Mouse (Mus musculus) neural tube, embryonic 15.5 days (tissue): ENCODE results near the gene Sh3pxd2a. TPM values are rescaled to one million over a fixed set of nuclear protein-coding genes. Genes with fewer than 3 reads are reported as not detected.

Source experiments
- ATAC-seq: fragments of 200-750 bp; cut with Nextera tagmentation; 2 replicates; pipeline ENCODE4 v1.8.0; 2017; ENCODE audit warnings: mild to moderate bottlenecking, moderate TSS enrichment, moderate library complexity; ENCODE audit not compliant: low FRiP score
- H3K27ac ChIP-seq: fragments of 300-500 bp; sonication (generic); replicated peaks from 2 replicates; pipeline ENCODE4 v1.5.1; 2015; ENCODE audit warnings: mild to moderate bottlenecking, inconsistent platforms
- H3K27me3 ChIP-seq: fragments of 300-500 bp; sonication (generic); replicated peaks from 2 replicates; pipeline ENCODE4 v1.6.1; 2015; ENCODE audit warnings: inconsistent platforms
- H3K36me3 ChIP-seq: fragments of 300-500 bp; sonication (generic); 2 replicates; pipeline ENCODE4 v1.6.1; 2015; ENCODE audit warnings: inconsistent platforms
- H3K4me1 ChIP-seq: fragments of 300-500 bp; sonication (generic); 2 replicates; pipeline ENCODE4 v1.6.1; 2015; ENCODE audit warnings: inconsistent platforms
- H3K4me2 ChIP-seq: fragments of 300-500 bp; sonication (generic); 2 replicates; pipeline ENCODE4 v1.6.1; 2015; ENCODE audit warnings: inconsistent platforms, mild to moderate bottlenecking, moderate library complexity
- H3K4me3 ChIP-seq: fragments of 300-500 bp; sonication (generic); replicated peaks from 2 replicates; pipeline ENCODE4 v1.5.1; 2015; ENCODE audit warnings: mild to moderate bottlenecking, inconsistent platforms
- H3K9ac ChIP-seq: fragments of 300-500 bp; sonication (generic); replicated peaks from 2 replicates; pipeline ENCODE4 v1.6.1; 2015; ENCODE audit warnings: mild to moderate bottlenecking, inconsistent platforms
- H3K9me3 ChIP-seq: fragments of 300-500 bp; sonication (generic); replicated peaks from 2 replicates; pipeline ENCODE4 v1.6.1; 2016; ENCODE audit warnings: inconsistent platforms
- WGBS: fragments of 180-500 bp; shearing (Covaris S2); methylation state at CpG from one replicate; pipeline ENCODE4 v1.1.7; 2015; ENCODE audit warnings: mixed read lengths; 5-methylcytosine and 5-hydroxymethylcytosine counted together
- polyA plus RNA-seq: library from polyadenylated mRNA; unstranded; fragments of >200 nt; fragmentation: Nextera tagmentation; extraction: Ambion mirVana; gene quantifications from 2 replicates; pipeline ENCODE4 v1.2.1, GENCODE M21; 2015

Gene Sh3pxd2a
- polyA plus RNA-seq, 1 experiment from 2014 or later, result 2.2 TPM

DNA sequence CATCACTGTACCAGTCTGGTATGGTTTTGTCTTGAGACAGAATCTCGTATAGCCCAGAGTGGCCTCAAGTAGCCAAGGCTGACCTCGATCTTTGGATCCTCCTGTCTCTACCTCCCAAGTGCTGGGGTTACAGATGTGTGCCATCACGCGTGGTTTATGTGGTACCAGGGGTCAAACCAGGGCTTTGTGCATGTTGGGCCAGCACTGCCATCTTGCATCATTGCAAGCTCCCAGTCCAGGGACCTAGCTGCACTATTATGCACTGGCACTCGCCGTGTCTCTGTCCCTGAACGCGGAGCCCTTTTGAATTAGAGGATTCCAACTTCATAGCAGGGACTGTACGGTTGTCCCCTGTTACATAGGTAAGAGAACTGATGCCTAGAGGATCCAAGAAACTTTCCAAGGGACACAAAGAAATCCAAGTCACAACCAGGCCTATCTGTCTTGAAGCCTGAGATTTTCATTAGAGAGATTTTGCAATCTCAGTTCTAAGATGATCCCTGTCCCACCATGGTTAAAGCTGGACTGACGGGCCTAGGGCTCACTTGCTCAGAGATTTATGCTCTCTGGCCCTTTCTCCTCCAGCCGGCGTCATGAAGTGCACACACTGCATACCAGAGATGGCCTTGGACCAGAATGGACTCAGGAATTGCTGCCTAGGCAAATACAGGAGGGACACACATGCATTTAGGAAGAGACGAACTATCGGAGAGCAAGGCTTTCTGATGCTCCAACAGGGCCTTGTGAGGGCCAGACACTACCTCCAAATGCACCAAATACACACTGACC is 157.9 kb downstream of the Sh3pxd2a start:
- no peak overlapping the region for H3K4me3 ChIP-seq
- 87% methylated on average over 14 of the region's 14 CpGs for WGBS
- no peak overlapping the region for H3K9ac ChIP-seq
- no peak overlapping the region for H3K4me2 ChIP-seq
- no peaks in the 10 kb centered on the region for H3K9me3 ChIP-seq
- no peak overlapping the region for H3K27ac ChIP-seq
- no peak for ATAC-seq
- no peaks in the 10 kb centered on the region for H3K36me3 ChIP-seq
- no peaks in the 10 kb centered on the region for H3K27me3 ChIP-seq
- peaks cover 17% of the 10 kb centered on the region for H3K4me1 ChIP-seq

DNA sequence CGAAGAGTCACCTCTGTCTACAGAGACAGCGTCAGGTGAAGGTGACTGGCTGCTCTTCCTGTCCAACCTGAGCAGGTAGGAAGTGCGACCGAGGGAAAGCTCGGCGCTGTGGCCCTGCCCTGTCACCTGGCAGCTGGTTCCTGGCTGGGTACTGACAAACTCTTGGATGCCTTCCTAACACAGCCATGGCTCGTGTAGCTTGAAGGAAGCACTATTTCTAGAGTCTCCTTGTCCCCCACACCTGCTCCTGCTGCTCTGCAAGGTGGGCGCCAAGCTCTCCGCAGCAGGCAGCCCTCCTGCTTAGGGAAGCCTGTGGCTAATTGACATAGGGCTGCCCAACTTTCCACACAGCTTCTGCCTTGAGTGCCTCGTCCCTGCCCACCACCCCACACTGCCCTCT is 158.8 kb downstream of the Sh3pxd2a start:
- WGBS, result 90% methylated on average over 10 of the region's 10 CpGs

DNA sequence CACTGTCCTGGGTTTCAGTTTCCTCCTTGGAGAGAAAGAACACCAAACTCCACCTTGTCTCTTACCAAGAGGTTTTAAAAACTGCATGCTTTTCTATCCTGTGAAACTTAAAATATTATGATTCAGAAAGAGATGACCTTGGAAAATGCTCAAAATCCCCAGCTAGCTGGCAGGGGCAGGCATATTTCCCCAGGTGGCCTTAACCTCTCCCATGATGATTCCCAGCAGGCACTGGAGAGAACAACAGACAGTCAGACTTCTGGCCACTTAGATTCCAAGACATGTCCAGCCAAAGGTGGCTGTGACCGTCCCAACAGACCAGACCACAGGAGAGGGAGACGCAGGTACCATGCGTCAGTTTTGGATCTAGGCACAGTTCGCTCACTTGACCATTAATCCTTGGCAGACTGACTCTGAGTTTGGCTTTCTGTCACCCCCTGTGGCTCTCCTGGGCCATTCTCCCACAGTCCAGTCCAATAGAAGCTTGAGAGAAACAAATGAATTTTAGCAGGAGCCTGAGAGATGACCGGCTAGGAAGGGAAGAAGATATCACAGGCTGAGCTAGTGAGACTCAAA is 159.9 kb downstream of the Sh3pxd2a start:
- ATAC-seq, result no peak
- H3K9ac ChIP-seq, result no peak overlapping the region
- WGBS, result 89% methylated on average over 5 of the region's 5 CpGs

More for the DNA sequence above, 158.8 kb downstream of the Sh3pxd2a start:
- no peak for ATAC-seq
- H3K36me3 ChIP-seq, result no peaks in the 10 kb centered on the region
- H3K9me3 ChIP-seq, result no peaks in the 10 kb centered on the region
- no peak overlapping the region for H3K27ac ChIP-seq
- no peak overlapping the region for H3K9ac ChIP-seq
- H3K27me3 ChIP-seq, result no peaks in the 10 kb centered on the region
- peaks cover 24% of the 10 kb centered on the region for H3K4me1 ChIP-seq
- H3K4me3 ChIP-seq, result no peak overlapping the region
- no peak overlapping the region for H3K4me2 ChIP-seq

DNA sequence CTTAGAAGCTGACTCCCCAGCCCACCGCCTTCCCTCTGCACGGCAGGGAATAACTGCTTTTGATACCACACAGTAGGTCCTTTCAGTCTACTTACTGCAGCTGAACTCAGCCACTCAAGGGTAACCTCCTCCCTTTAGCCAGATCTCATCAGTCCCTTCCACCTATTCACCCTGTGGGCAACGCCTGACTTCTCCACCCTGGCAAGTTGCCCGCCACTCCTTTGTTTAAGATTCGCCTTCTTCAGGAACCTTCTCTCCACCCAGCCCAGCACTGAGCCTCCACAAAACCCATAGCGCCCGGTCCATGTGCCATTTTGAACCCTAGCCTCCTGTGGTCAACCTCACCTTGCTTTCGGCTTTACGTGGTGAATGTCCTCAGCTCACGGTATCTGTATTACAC is 161.1 kb downstream of the Sh3pxd2a start:
- WGBS, result 90% methylated on average over 10 of the region's 10 CpGs
- Histone ChIP-seq H3K9ac (no peak overlapping the region), H3K27ac (no peak overlapping the region), H3K27me3 (no peaks in the 10 kb centered on the region), H3K4me3 (no peak overlapping the region), H3K4me2 (no peak overlapping the region), H3K9me3 (no peaks in the 10 kb centered on the region), H3K4me1 (peaks cover 24% of the 10 kb centered on the region), H3K36me3 (no peaks in the 10 kb centered on the region)
- ATAC-seq, result no peak

More for the DNA sequence above, 159.9 kb downstream of the Sh3pxd2a start:
- Histone ChIP-seq H3K4me1 (peaks cover 24% of the 10 kb centered on the region), H3K36me3 (no peaks in the 10 kb centered on the region), H3K4me2 (no peak overlapping the region), H3K4me3 (no peak overlapping the region), H3K9me3 (no peaks in the 10 kb centered on the region), H3K27ac (no peak overlapping the region), H3K27me3 (no peaks in the 10 kb centered on the region)

DNA sequence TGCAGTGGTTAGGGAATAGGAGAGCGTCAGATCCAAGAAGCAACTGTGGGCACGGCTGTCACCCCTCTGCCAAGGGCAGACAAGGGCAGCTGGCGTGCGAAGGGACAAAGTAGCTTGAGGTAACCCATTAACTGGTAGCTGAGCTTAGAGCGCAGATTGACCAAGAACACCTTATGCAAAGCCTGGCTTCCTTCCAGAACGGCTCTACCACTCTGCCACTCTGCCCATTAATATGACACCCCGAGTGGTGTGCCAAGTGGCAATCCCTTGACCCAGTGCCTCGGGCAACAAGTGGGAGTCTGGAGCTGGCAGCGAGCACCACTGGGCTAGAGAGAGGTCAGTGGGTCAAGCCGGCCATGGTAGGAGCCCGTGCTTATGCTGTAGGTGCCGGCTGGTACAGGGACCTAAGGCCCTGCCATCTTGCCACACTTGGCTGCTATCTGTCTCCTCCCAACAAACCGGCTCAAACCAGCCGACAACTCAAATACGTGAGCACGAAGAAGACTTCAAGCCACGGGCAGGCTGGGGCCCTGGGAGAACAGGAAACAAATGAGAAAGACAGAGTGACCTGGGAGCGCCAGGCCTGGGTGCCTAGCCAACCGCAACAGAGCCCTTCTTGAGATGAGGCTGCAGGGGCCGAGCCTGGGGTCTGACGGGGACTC is 161.9 kb downstream of the Sh3pxd2a start:
- no peak for ATAC-seq
- peak overlapping the region; percentile 26 for H3K4me2 ChIP-seq
- no peaks in the 10 kb centered on the region for H3K27me3 ChIP-seq
- no peak overlapping the region for H3K4me3 ChIP-seq
- H3K36me3 ChIP-seq, result no peaks in the 10 kb centered on the region
- no peak overlapping the region for H3K9ac ChIP-seq
- H3K9me3 ChIP-seq, result no peaks in the 10 kb centered on the region
- WGBS, result 67% methylated on average over 21 of the region's 21 CpGs
- peaks cover 24% of the 10 kb centered on the region for H3K4me1 ChIP-seq
- H3K27ac ChIP-seq, result peak overlapping the region; percentile 45

DNA sequence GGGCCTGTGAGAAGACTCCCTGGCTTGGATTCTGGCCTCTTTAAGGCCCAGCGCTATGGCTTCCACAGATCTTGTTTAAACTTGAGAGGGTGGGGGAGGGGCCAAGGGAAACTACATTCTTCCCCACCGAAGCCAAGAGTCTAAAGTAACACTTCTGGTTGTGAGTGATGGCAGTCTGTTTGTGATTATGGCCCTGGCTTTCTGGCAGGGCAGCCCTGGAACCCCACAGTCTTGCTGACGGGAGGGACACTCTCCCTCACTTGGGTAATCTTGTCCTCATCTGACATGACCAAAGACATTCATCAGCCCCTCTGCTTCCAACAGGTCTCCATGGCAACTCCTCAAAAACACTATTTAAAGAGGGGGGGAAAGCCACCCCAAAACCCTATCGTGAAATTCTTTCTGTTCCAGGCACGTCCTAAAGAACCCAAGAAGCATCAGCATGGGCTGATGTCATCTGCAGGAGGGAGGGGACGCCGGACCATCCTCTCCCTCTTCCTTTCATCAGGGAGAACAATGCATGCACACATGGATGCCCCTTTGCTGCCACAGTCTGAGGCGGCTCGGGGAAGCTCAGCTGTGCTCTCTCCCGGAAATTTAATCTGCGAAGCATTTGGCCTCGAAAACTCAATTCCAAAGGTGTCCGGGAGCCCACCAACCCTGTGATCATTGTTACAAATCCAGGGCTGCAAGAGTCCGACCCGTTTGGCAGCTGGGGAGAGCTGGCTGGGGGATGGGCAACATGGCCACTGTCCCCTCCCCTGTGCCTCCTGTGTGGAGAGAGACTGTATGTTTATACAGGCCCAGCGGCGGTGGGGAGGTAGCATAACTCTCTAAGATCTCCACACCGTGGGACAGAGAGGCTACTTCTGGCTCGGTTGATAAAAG is 162.7 kb downstream of the Sh3pxd2a start:
- no peaks in the 10 kb centered on the region for H3K36me3 ChIP-seq
- peak overlapping the region; percentile 26 for H3K4me2 ChIP-seq
- H3K4me3 ChIP-seq, result no peak overlapping the region
- no peak overlapping the region for H3K9ac ChIP-seq
- peaks cover 24% of the 10 kb centered on the region for H3K4me1 ChIP-seq
- no peaks in the 10 kb centered on the region for H3K9me3 ChIP-seq
- peak; percentile 22; the same call in 1 of the 2 replicates for ATAC-seq
- no peaks in the 10 kb centered on the region for H3K27me3 ChIP-seq
- WGBS, result 10% methylated on average over 19 of the region's 19 CpGs
- peak overlapping the region; percentile 45 for H3K27ac ChIP-seq

DNA sequence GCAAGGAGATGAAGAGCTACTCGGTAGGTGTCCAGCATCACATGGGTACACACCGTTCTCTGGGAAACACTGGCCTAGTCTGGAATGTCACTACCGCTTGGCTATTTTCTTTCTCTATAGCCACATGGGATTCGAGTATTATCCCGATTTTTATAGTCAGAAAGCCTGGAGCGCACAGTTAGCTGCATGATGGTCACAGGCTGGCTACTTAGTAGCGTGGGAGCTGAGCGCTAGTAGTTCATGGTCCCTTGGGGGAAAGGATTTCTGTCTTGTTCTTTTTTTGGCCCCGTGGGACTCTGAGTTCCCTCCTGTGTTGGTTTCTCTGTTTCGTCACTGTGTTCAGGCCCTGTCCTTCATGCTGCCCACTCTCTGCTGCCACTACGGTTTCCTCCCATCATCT is 166.1 kb downstream of the Sh3pxd2a start:
- no peak overlapping the region for H3K4me3 ChIP-seq
- H3K4me2 ChIP-seq, result no peak overlapping the region
- 66% methylated on average over 11 of the region's 11 CpGs for WGBS
- no peaks in the 10 kb centered on the region for H3K27me3 ChIP-seq
- H3K27ac ChIP-seq, result no peak overlapping the region
- no peak for ATAC-seq
- H3K9ac ChIP-seq, result no peak overlapping the region
- H3K4me1 ChIP-seq, result peaks cover 24% of the 10 kb centered on the region
- no peaks in the 10 kb centered on the region for H3K36me3 ChIP-seq
- H3K9me3 ChIP-seq, result no peaks in the 10 kb centered on the region

DNA sequence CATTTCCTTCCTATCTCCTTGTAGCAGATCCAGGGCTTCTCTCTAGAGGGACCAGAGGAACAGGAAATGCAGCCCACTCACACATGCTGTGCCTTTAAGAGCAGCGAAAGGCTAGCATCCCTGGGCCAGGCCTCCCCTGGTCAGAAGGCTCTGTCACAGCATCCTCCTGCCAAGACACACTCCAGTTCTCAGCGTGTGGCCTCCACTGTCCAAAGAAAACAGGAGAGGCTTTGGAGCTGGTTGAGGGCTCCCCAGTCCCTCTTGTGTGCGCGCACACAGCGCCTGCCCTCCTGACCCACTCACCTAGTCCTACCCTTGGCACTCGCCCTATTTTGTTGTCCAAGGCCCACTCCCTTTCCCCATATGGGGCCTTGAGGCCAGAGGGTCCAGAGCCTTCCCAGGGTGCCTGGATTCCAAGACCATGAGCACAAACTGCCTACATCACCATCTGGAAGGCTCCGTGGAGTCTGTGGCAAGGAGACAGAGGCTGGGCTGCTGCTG is 171.7 kb downstream of the Sh3pxd2a start:
- Histone ChIP-seq H3K27me3 (no peaks in the 10 kb centered on the region), H3K27ac (no peak overlapping the region; the same call in 1 of the 2 replicates), H3K9me3 (no peaks in the 10 kb centered on the region), H3K36me3 (no peaks in the 10 kb centered on the region), H3K4me3 (no peak overlapping the region), H3K4me1 (peaks cover 17% of the 10 kb centered on the region), H3K4me2 (no peak overlapping the region), H3K9ac (no peak overlapping the region)
- WGBS, result 53% methylated on average over 7 of the region's 7 CpGs
- no peak for ATAC-seq

DNA sequence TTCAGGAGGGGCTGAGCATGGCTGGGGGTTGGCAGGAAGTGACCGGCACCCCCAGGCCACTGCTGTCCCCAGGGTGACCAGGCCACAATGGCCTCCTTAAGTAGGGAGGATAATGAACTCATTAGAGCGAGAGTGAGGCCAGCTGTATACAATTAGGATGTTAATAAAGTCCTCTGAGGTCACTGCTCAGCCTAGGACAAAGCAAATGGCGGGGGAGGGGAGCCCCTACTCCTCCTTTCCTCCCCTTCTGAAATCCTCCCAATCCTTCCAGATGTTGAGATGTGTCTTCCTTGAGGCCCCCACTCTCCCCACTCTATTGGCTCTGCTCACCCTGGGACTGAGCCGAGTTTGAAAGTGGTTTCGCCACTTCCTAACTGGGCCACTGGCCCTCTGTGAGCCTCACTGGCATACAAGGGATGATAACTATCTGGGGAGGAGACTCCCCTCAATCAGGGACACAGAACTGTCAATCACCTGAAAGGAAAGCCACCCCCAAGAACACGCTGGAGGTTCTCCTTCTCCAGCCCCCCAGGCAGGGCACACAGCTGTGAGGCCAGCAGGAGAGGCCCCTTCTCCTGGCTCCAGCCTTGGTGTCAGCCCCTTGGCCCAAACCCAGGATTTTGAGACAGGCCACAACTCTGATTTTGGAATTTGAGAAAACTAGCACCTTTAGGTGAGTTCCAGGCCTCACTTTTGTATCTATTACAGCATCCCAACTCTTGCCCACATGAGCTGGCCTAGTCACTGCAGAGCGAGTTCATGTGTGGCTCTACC is 172.7 kb downstream of the Sh3pxd2a start:
- 36% methylated on average over 7 of the region's 7 CpGs for WGBS
- no peak for ATAC-seq
- H3K36me3 ChIP-seq, result no peaks in the 10 kb centered on the region
- H3K27me3 ChIP-seq, result no peaks in the 10 kb centered on the region
- H3K9ac ChIP-seq, result no peak overlapping the region
- no peak overlapping the region for H3K4me3 ChIP-seq
- H3K27ac ChIP-seq, result no peak overlapping the region; the same call in 1 of the 2 replicates
- no peak overlapping the region for H3K4me2 ChIP-seq
- peaks cover 17% of the 10 kb centered on the region for H3K4me1 ChIP-seq
- H3K9me3 ChIP-seq, result no peaks in the 10 kb centered on the region

DNA sequence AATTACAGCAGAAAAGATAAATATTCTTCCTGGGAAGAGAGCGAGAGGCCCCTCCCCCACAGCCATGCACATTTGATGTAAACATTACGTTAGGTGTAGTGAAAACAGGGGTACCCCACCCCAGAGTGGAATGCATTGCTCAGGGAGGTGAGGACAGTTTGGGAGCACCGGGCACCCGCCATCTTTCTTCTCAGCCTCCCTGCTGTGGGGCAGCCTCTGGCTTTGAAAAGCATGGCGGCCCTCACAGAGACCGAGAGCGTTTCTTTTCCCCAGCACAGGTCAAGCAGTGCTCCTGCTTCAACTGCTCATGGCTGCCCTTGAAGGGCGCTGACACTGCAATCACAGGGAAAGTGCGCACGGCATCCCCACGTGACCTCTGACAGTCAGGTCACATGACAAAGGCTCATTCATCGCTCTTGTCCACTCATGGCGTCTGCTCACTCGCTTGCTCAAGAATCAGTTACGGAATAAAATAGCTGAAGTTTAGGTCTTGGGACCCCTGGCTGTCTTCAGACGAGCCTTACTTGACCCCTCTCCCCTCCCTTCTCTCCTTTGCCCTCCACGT is 177.2 kb downstream of the Sh3pxd2a start:
- Histone ChIP-seq H3K4me2 (no peak overlapping the region), H3K27me3 (no peaks in the 10 kb centered on the region), H3K27ac (no peak overlapping the region), H3K9me3 (no peaks in the 10 kb centered on the region), H3K4me1 (peaks cover 11% of the 10 kb centered on the region), H3K4me3 (no peak overlapping the region), H3K9ac (no peak overlapping the region), H3K36me3 (no peaks in the 10 kb centered on the region)
- 53% methylated on average over 17 of the region's 17 CpGs for WGBS
- no peak for ATAC-seq
